Mouse (Mus musculus): ENCODE data around the gene Arhgap15. TPM values are rescaled to one million over a fixed set of nuclear protein-coding genes. Genes with fewer than 3 reads are reported as not detected.

Gene Arhgap15
- polyA plus RNA-seq, 1 experiment, result 0.20 TPM

- WGBS, result 86% methylated on average over 5 of the region's 5 CpGs
- H3K27ac ChIP-seq (ENCODE audit: insufficient read depth, low read depth, low read length), result no peak overlapping the region
- H3K4me1 ChIP-seq (ENCODE audit: control insufficient read depth, insufficient read depth, insufficient read length, low read length), result no peaks in the 10 kb centered on the region
- H3K27me3 ChIP-seq (ENCODE audit: control insufficient read depth, insufficient read depth, low read length), result no peaks in the 10 kb centered on the region
- no peak for TF ChIP-seq CTCF (IDR thresholded peaks at IDR 0.05; ENCODE audit: extremely low read depth, insufficient read length, insufficient replicate concordance, low read depth, low read length)
- no peak for TF ChIP-seq POLR2A (IDR thresholded peaks at IDR 0.05; ENCODE audit: low read depth, low read length)
- no peak overlapping the region for H3K4me3 ChIP-seq (ENCODE audit: low read depth, low read length)
- H3K36me3 ChIP-seq (ENCODE audit: control insufficient read depth, insufficient read depth, low read length), result no peaks in the 10 kb centered on the region
These were observed 175.3 kb downstream of the Arhgap15 start for GRCm38 (mm10) chr2:43923863-43924340.

GRCm38 (mm10) chr2:43931687-43932086, 183.1 kb downstream of the Arhgap15 start:
- TF ChIP-seq POLR2A (IDR thresholded peaks at IDR 0.05; ENCODE audit: low read depth, low read length), result no peak
- TF ChIP-seq CTCF (IDR thresholded peaks at IDR 0.05; ENCODE audit: extremely low read depth, insufficient read length, insufficient replicate concordance, low read depth, low read length), result no peak
- Histone ChIP-seq H3K4me3 (ENCODE audit: low read depth, low read length) (no peak overlapping the region), H3K36me3 (ENCODE audit: control insufficient read depth, insufficient read depth, low read length) (no peaks in the 10 kb centered on the region), H3K27ac (ENCODE audit: insufficient read depth, low read depth, low read length) (no peak overlapping the region), H3K4me1 (ENCODE audit: control insufficient read depth, insufficient read depth, insufficient read length, low read length) (no peaks in the 10 kb centered on the region), H3K27me3 (ENCODE audit: control insufficient read depth, insufficient read depth, low read length) (no peaks in the 10 kb centered on the region)
- whole genome bisulfite sequencing, result 80% methylated on average over 3 of the region's 3 CpGs

GRCm38 (mm10) chr2:43939196-43939595, 190.6 kb downstream of the Arhgap15 start:
- TF ChIP-seq CTCF (IDR thresholded peaks at IDR 0.05; ENCODE audit: extremely low read depth, insufficient read length, insufficient replicate concordance, low read depth, low read length) (no peak), POLR2A (IDR thresholded peaks at IDR 0.05; ENCODE audit: low read depth, low read length) (no peak)
- Histone ChIP-seq H3K27ac (ENCODE audit: insufficient read depth, low read depth, low read length) (no peak overlapping the region), H3K36me3 (ENCODE audit: control insufficient read depth, insufficient read depth, low read length) (no peaks in the 10 kb centered on the region), H3K27me3 (ENCODE audit: control insufficient read depth, insufficient read depth, low read length) (no peaks in the 10 kb centered on the region), H3K4me1 (ENCODE audit: control insufficient read depth, insufficient read depth, insufficient read length, low read length) (no peaks in the 10 kb centered on the region), H3K4me3 (ENCODE audit: low read depth, low read length) (no peak overlapping the region)
- WGBS, result 41% methylated on average over 5 of the region's 5 CpGs

- Histone ChIP-seq H3K4me1 (ENCODE audit: control insufficient read depth, insufficient read depth, insufficient read length, low read length) (no peaks in the 10 kb centered on the region), H3K27ac (ENCODE audit: insufficient read depth, low read depth, low read length) (no peak overlapping the region), H3K4me3 (ENCODE audit: low read depth, low read length) (no peak overlapping the region), H3K27me3 (ENCODE audit: control insufficient read depth, insufficient read depth, low read length) (no peaks in the 10 kb centered on the region), H3K36me3 (ENCODE audit: control insufficient read depth, insufficient read depth, low read length) (no peaks in the 10 kb centered on the region)
- TF ChIP-seq POLR2A (IDR thresholded peaks at IDR 0.05; ENCODE audit: low read depth, low read length) (no peak), CTCF (IDR thresholded peaks at IDR 0.05; ENCODE audit: extremely low read depth, insufficient read length, insufficient replicate concordance, low read depth, low read length) (no peak)
- 88% methylated on average over 2 of the region's 2 CpGs for WGBS
These were observed 197.1 kb downstream of the Arhgap15 start for GRCm38 (mm10) chr2:43945679-43946078.

- Histone ChIP-seq H3K4me3 (ENCODE audit: low read depth, low read length) (no peak overlapping the region), H3K4me1 (ENCODE audit: control insufficient read depth, insufficient read depth, insufficient read length, low read length) (no peaks in the 10 kb centered on the region), H3K36me3 (ENCODE audit: control insufficient read depth, insufficient read depth, low read length) (no peaks in the 10 kb centered on the region), H3K27me3 (ENCODE audit: control insufficient read depth, insufficient read depth, low read length) (no peaks in the 10 kb centered on the region), H3K27ac (ENCODE audit: insufficient read depth, low read depth, low read length) (no peak overlapping the region)
- TF ChIP-seq POLR2A (IDR thresholded peaks at IDR 0.05; ENCODE audit: low read depth, low read length) (no peak), CTCF (IDR thresholded peaks at IDR 0.05; ENCODE audit: extremely low read depth, insufficient read length, insufficient replicate concordance, low read depth, low read length) (no peak)
- WGBS, result 87% methylated on average over 13 of the region's 13 CpGs
These were observed 201.3 kb downstream of the Arhgap15 start for GRCm38 (mm10) chr2:43949775-43950492.

- 79% methylated on average over 6 of the region's 6 CpGs for WGBS
- TF ChIP-seq CTCF (IDR thresholded peaks at IDR 0.05; ENCODE audit: extremely low read depth, insufficient read length, insufficient replicate concordance, low read depth, low read length), result no peak
- no peak for TF ChIP-seq POLR2A (IDR thresholded peaks at IDR 0.05; ENCODE audit: low read depth, low read length)
- H3K27me3 ChIP-seq (ENCODE audit: control insufficient read depth, insufficient read depth, low read length), result no peaks in the 10 kb centered on the region
- no peaks in the 10 kb centered on the region for H3K36me3 ChIP-seq (ENCODE audit: control insufficient read depth, insufficient read depth, low read length)
- H3K27ac ChIP-seq (ENCODE audit: insufficient read depth, low read depth, low read length), result no peak overlapping the region
- H3K4me3 ChIP-seq (ENCODE audit: low read depth, low read length), result no peak overlapping the region
- H3K4me1 ChIP-seq (ENCODE audit: control insufficient read depth, insufficient read depth, insufficient read length, low read length), result no peaks in the 10 kb centered on the region
These were observed 202.1 kb downstream of the Arhgap15 start for GRCm38 (mm10) chr2:43950741-43951140.

- no peaks in the 10 kb centered on the region for H3K36me3 ChIP-seq (ENCODE audit: control insufficient read depth, insufficient read depth, low read length)
- no peaks in the 10 kb centered on the region for H3K27me3 ChIP-seq (ENCODE audit: control insufficient read depth, insufficient read depth, low read length)
- TF ChIP-seq CTCF (IDR thresholded peaks at IDR 0.05; ENCODE audit: extremely low read depth, insufficient read length, insufficient replicate concordance, low read depth, low read length), result no peak
- no peak for TF ChIP-seq POLR2A (IDR thresholded peaks at IDR 0.05; ENCODE audit: low read depth, low read length)
- H3K27ac ChIP-seq (ENCODE audit: insufficient read depth, low read depth, low read length), result no peak overlapping the region
- no peak overlapping the region for H3K4me3 ChIP-seq (ENCODE audit: low read depth, low read length)
- H3K4me1 ChIP-seq (ENCODE audit: control insufficient read depth, insufficient read depth, insufficient read length, low read length), result no peaks in the 10 kb centered on the region
These were observed 210.6 kb downstream of the Arhgap15 start for GRCm38 (mm10) chr2:43959189-43959588.

Data from small intestine, adult 2 months (tissue).